Mouse (Mus musculus) testis, postnatal 10 days (tissue): ENCODE data around the gene A1cf.

Source experiments
- DNase-seq: peaks from one replicate; pipeline ENCODE4 v3.0.0; 2021; ENCODE audit warnings: low spot score

Gene A1cf

GRCm38 (mm10) chr19:31953799-31954198 lies 85.2 kb downstream of the A1cf start:
- DNase-seq = no peak

DNA sequence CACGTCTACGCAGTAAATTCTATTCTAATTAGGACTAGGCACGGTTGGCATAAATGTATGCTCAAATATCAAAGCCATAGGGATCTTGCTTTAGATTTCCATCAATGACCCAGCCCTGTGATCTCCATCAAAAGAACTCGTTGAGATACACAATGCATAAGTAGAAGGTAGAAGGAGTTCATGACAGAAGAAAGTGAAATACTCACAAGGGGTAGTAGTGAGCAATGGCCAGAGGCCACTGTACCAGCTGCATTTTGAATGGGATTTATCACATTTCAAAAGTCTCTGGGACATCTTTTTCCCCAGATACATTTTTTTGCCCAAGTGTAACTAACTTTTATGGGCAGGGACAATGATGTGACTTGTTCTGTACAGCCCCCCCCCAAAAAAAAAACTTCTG lies 85.7 kb downstream of the A1cf start:
- DNase-seq = no peak

GRCm38 (mm10) chr19:31954696-31955095 lies 86.1 kb downstream of the A1cf start:
- DNase-seq = no peak

DNA sequence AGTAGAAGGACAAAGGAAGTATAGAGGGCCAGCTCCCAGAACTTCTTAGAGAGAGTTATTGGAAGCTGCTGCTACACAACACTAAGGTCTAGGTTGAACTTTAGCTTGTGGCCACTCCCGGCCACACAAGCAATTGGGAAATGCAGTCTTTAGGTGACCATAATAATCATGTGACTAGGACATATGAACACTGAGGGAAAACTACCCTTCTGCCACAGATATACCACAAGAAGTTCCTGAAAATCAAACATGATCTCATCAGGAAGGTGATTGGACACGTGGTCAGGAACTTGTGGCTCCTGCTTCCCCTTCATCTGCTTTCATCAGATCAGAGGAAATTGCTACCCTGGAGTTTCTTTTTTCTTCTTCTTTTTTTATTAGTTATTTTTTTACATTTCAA lies 87.8 kb downstream of the A1cf start:
- DNase-seq = no peak

DNA sequence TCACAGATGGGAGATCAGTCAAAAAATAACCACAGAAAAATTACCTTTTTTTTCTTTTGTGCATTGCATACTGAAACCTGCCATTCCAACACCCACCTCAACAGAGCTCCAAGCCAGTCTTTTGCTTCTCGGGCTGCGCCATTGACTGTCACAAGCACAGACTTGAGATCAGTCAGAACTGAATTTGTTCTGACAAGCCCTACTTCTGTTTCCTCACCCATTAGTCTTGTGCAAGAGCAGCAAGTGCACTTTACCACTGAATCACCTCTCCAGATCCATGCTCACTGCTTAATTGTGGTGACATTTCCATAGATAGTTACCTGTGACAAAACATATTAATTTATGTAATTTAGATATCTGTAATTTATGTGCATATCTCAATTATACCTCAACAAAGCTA lies 91.9 kb downstream of the A1cf start:
- DNase-seq = no peak

DNA sequence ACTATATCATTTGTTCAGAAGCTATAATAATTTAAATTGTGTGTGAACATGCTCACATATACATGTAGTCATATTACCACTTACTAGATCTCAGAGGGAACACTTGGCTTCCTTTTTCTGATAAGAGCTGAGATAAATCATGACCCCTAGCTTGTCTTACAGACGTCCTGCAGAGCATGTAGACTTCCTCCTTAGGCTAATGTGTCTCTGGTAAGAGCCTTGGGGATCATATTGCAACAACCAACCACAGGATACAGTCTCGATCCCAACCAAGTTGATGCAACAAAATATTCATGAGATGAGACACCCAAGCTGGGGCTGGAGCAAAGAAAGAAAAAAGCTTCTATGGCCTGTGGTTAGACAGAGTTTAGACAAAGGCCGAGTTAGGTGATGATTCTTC lies 94.6 kb downstream of the A1cf start:
- DNase-seq = no peak

DNA sequence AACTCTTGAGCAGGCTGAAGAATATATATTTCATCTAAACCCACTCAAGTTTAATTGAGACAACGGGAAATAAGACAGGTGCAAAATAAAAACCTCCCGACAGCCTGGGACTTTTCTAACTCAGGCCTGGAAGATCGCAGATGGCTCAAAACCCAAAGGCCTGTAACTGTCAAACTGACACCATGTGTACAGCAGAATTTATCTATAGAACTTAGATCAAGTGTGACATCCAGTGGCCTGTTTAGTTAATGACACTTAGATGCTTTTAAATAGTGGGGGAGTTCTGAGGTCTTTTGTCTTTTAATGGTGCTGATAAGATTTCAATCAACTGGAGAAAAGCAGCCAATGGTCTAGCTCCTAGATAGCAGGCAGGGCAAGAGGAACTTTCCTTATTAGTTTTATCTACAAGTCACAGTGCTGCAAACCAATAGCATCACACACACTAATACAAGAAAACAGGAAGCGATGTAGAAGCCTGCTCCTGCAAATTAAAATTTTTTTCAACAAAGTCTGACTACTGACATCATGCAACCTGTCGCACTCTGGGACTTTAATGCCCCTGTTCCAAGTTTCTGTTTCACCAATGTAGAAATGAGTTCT lies 99.5 kb downstream of the A1cf start:
- no peak for DNase-seq

DNA sequence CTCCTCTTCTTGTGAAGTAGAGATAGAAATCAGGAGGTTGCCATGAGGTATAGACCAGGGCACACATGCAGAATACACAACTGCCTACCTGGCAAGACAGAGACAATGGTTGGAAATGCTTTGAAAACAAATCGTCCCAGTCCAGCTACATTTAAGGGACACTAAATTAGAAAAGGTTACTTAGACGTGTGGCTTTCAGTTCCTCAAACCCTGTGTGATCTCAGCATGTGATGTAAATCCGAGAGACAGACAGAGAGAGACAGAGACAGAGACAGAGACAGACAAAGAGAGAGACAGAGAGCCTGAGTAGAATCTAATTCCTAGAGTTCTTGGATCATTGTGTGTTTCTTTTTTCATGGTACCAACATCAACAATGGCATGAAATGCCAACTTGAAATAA lies 102.8 kb downstream of the A1cf start:
- DNase-seq = no peak

GRCm38 (mm10) chr19:31971998-31972397 lies 103.4 kb downstream of the A1cf start:
- peak; percentile 90 for DNase-seq

DNA sequence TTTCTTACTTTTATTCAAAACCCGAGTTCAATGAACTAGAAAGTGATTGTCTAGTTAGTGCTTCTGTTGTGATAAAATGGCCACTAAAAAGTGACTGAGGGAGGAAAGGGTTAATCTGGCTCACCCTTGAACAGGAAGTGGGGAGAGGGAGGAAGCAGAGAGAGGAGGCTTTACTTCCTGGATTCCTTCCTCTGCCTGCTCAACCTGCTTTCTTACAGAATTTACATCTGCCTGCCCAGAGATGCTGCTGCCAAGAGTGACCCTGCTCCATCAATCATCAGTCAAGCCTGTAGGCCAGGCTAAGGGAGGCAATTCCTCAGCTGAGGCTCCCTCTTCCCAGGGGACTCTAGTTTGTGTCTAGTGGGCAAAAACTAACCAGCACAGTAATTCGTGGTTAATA lies 107.3 kb downstream of the A1cf start:
- DNase-seq = no peak

- no peak for DNase-seq
Observed at GRCm38 (mm10) chr19:31991057-31991456, 122.5 kb downstream of the A1cf start.

GRCm38 (mm10) chr19:31996916-31997315 lies 128.4 kb downstream of the A1cf start:
- no peak for DNase-seq
